Mouse (Mus musculus): ENCODE results near the gene Phc2. TPM values are rescaled to one million over a fixed set of nuclear protein-coding genes. Genes with fewer than 3 reads are reported as not detected.

Phc2 gene
- total RNA-seq, 2 experiments from 2014 or later: 83.0 to 86.4 TPM

- DNase-seq (ENCODE audit: low spot score in 2 of 2): no peak
These were observed 58.4 kb downstream of the Phc2 start for GRCm38 (mm10) chr4:128712941-128713340.

GRCm38 (mm10) chr4:128715241-128716204 lies 61.0 kb downstream of the Phc2 start:
- DNase-seq (ENCODE audit: low spot score in 2 of 2): peak; percentile 63 to 70

GRCm38 (mm10) chr4:128716279-128716678 lies 61.8 kb downstream of the Phc2 start:
- no peak for DNase-seq (ENCODE audit: low spot score in 2 of 2)

- no peak for DNase-seq (ENCODE audit: low spot score in 2 of 2)
These were observed 62.2 kb downstream of the Phc2 start for GRCm38 (mm10) chr4:128716731-128717130.

- no peak for DNase-seq (ENCODE audit: low spot score in 2 of 2)
These were observed 65.6 kb downstream of the Phc2 start for GRCm38 (mm10) chr4:128720110-128720509.

- no peak for DNase-seq (ENCODE audit: low spot score in 2 of 2)
These were observed 66.7 kb downstream of the Phc2 start for GRCm38 (mm10) chr4:128721061-128721648.

- no peak for DNase-seq (ENCODE audit: low spot score in 2 of 2)
These were observed 67.3 kb downstream of the Phc2 start for GRCm38 (mm10) chr4:128721761-128722160.

GRCm38 (mm10) chr4:128722932-128723331 lies 68.4 kb downstream of the Phc2 start:
- DNase-seq (ENCODE audit: low spot score in 2 of 2): no peak

GRCm38 (mm10) chr4:128723431-128723830 lies 68.9 kb downstream of the Phc2 start:
- DNase-seq (ENCODE audit: low spot score in 2 of 2): no peak

GRCm38 (mm10) chr4:128724059-128724458 lies 69.6 kb downstream of the Phc2 start:
- DNase-seq (ENCODE audit: low spot score in 2 of 2): no peak

- DNase-seq (ENCODE audit: low spot score in 2 of 2): peak; percentile 68 to 76
These were observed 72.7 kb downstream of the Phc2 start for GRCm38 (mm10) chr4:128727019-128727720.

- no peak for DNase-seq (ENCODE audit: low spot score in 2 of 2)
These were observed 73.4 kb downstream of the Phc2 start for GRCm38 (mm10) chr4:128727721-128728430.

GRCm38 (mm10) chr4:128728431-128728851 lies 73.9 kb downstream of the Phc2 start:
- DNase-seq (ENCODE audit: low spot score in 2 of 2): no peak

GRCm38 (mm10) chr4:128729033-128729708 lies 74.7 kb downstream of the Phc2 start:
- peak in 1 of 2 experiments; percentile 70 for DNase-seq (ENCODE audit: low spot score in 2 of 2)

GRCm38 (mm10) chr4:128729709-128730037 lies 75.2 kb downstream of the Phc2 start:
- DNase-seq (ENCODE audit: low spot score in 2 of 2): no peak

GRCm38 (mm10) chr4:128730271-128730670 lies 75.8 kb downstream of the Phc2 start:
- no peak for DNase-seq (ENCODE audit: low spot score in 2 of 2)

GRCm38 (mm10) chr4:128732794-128733193 lies 78.3 kb downstream of the Phc2 start:
- DNase-seq (ENCODE audit: low spot score in 2 of 2): no peak

- no peak for DNase-seq (ENCODE audit: low spot score in 2 of 2)
These were observed 79.0 kb downstream of the Phc2 start for GRCm38 (mm10) chr4:128733496-128733895.

GRCm38 (mm10) chr4:128734217-128734616 lies 79.7 kb downstream of the Phc2 start:
- peak in 1 of 2 experiments; percentile 78 for DNase-seq (ENCODE audit: low spot score in 2 of 2)
